23 mouse cellular contexts compared by ENCODE assay signal in the genomic region with DNA sequence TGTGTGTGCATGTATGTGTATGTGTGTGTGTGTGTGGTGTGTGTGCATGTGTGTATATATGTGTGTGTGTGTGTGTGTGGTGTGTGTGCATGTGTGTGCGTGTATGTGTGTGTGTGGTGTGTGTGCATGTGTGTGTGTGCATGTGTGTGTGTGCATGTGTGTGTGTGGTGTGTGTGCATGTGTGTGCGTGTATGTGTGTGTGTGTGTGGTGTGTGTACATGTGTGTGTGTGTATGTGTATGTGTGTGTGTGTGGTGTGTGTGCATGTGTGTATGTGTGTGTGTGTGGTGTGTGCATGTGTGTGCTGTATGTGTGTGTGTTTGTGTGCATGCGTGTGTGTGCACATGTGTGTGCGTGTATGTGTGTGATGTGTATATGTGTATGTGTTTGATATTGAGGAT. TPM values are rescaled to one million over a fixed set of nuclear protein-coding genes. Genes with fewer than 3 reads are reported as not detected.
DNase-seq lines count a peak whose midpoint lies in the region; ATAC-seq and TF ChIP-seq lines count a peak whose summit lies in the region.
"Had no signal": no experiment of that assay in that cellular context is flagged by ENCODE, and none has a peak within 500 bp of the region (broad histone marks: within the 10 kb centered on the region; RNA-seq: fewer than 3 reads in every experiment).

No protein-coding gene starts in this region.

- no peak for TF ChIP-seq EP300 in MEL (IDR thresholded peaks at IDR 0.05; ENCODE audit: low read depth in 1 of 2, low read length in 2 of 2)

- H3K9me3 ChIP-seq in G1E (replicated peaks), result 0 out of 2 replicates have a peak, but pooled peaks cover 3% of the 10 kb centered on the region
- H3K9me3 ChIP-seq in MEL (replicated peaks; ENCODE audit: insufficient read depth, low read length), result no peaks in the 10 kb centered on the region

- H3K79me2 ChIP-seq in MEL (ENCODE audit: control insufficient read depth, insufficient read depth, low read length, poor library complexity), result no peaks in the 10 kb centered on the region

- H3K36me3 ChIP-seq in G1E (replicated peaks), result no peaks in the 10 kb centered on the region
- H3K36me3 ChIP-seq in MEL (ENCODE audit: control insufficient read depth in 1 of 2, insufficient read depth in 2 of 2, low read length in 2 of 2), result peaks cover 0 to 11% of the 10 kb centered on the region in 2 experiments; a peak in 2 of 4 replicates

- WGBS in cerebellum, adult 2 months, result 87% methylated on average over 4 of the region's 4 CpGs

- no peak for ATAC-seq in G1E (ENCODE audit: extremely low read depth, insufficient number of reproducible peaks, low FRiP score, poor library complexity, severe bottlenecking)
- no peak for ATAC-seq in activated CD4-positive, CD25-positive, alpha-beta regulatory T cell, adult 4 months
- ATAC-seq: CD4-positive, CD25-positive, alpha-beta regulatory T cell, adult 4 months; Patski had no signal

- H3K4me3 ChIP-seq in cerebellum, adult 2 months (replicated peaks; ENCODE audit: insufficient read depth, low read depth, low read length), result no peak overlapping the region
- H3K4me3 ChIP-seq in G1E (ENCODE audit: low read depth, low read length) (peak overlapping the region; percentile 16; the same call in 1 of the 2 replicates), MEL (ENCODE audit: control insufficient read depth in 1 of 2, insufficient read depth in 1 of 2, low read depth in 2 of 2, low read length in 2 of 2) (no peak overlapping the region)
- H3K4me3 ChIP-seq in embryonic fibroblast, embryonic 13.5 days (ENCODE audit: insufficient read depth, low read length), result no peak overlapping the region
- H3K4me3 ChIP-seq in gastrocnemius, adult 2 months, result no peak overlapping the region

- H3K4me1 ChIP-seq in cerebellum, adult 2 months (ENCODE audit: control insufficient read depth, insufficient read depth, low read length), result peaks cover 7% of the 10 kb centered on the region; the same call in 1 of the 2 replicates
- H3K4me1 ChIP-seq in G1E (ENCODE audit: insufficient read depth, low read depth, low read length), result peaks cover 5% of the 10 kb centered on the region; the same call in 1 of the 2 replicates
- peaks cover 4 to 8% of the 10 kb centered on the region in 2 experiments for H3K4me1 ChIP-seq in MEL (ENCODE audit: control insufficient read depth in 1 of 2, insufficient read depth in 2 of 2, low read length in 2 of 2)
- no peaks in the 10 kb centered on the region for H3K4me1 ChIP-seq in embryonic fibroblast, embryonic 13.5 days (ENCODE audit: control insufficient read depth, insufficient read depth, low read length)

- TF ChIP-seq RAD21 in MEL (IDR thresholded peaks at IDR 0.05; ENCODE audit: low read depth, low read length), result no peak

- H3K9ac ChIP-seq in MEL (ENCODE audit: control insufficient read depth, low read depth, low read length, poor library complexity, severe bottlenecking), result no peak overlapping the region

- no peak for TF ChIP-seq POLR2A in cerebellum, adult 2 months (IDR thresholded peaks at IDR 0.05; ENCODE audit: borderline replicate concordance, insufficient read depth, low read length)
- no peak for TF ChIP-seq POLR2A in MEL (IDR thresholded peaks at IDR 0.05; ENCODE audit: control insufficient read depth in 1 of 2, insufficient read depth in 1 of 2, low read depth in 1 of 2, low read length in 2 of 2, poor library complexity in 1 of 2)
- 0 out of 2 replicates have a peak, but pooled peaks have one; percentile 18 for TF ChIP-seq POLR2A in embryonic fibroblast, embryonic 13.5 days (IDR thresholded peaks at IDR 0.05; ENCODE audit: low read depth, low read length)

- intact Hi-C loops in gastrocnemius, adult 2 months (cut with DNase I), result no loop called here

- no peak overlapping the region for H3K27ac ChIP-seq in cerebellum, adult 2 months (ENCODE audit: insufficient read depth, low read length)
- H3K27ac ChIP-seq in MEL (ENCODE audit: control insufficient read depth, low read depth, low read length), result no peak overlapping the region
- no peak overlapping the region for H3K27ac ChIP-seq in embryonic fibroblast, embryonic 13.5 days (ENCODE audit: insufficient read depth, low read length)
- no peak overlapping the region for H3K27ac ChIP-seq in gastrocnemius, adult 2 months

- TF ChIP-seq CTCF in cerebellum, adult 2 months (IDR thresholded peaks at IDR 0.05; ENCODE audit: borderline replicate concordance, insufficient read depth, low read depth, low read length), result 0 out of 2 replicates have a peak, but pooled peaks have one; percentile 12
- TF ChIP-seq CTCF in G1E (IDR thresholded peaks at IDR 0.05; ENCODE audit: low read depth, low read length) (no peak), MEL (IDR thresholded peaks at IDR 0.05 in 2 of 3, conservative IDR thresholded peaks at IDR 0.05 in 1 of 3; ENCODE audit: control insufficient read depth in 1 of 3, insufficient read depth in 1 of 3, low read depth in 2 of 3, low read length in 3 of 3, poor library complexity in 1 of 3, severe bottlenecking in 1 of 3) (no peak)
- TF ChIP-seq CTCF in embryonic fibroblast, embryonic 13.5 days (IDR thresholded peaks at IDR 0.05; ENCODE audit: borderline replicate concordance, insufficient read depth, low read length), result peak; percentile 5; the same call in 1 of the 2 replicates
- no peak for TF ChIP-seq CTCF in gastrocnemius, adult 2 months (IDR thresholded peaks at IDR 0.05)

- DNase-seq in cerebellum, adult 2 months, result no peak
- no peak for DNase-seq in cerebellum, postnatal 36 days
- DNase-seq in G1E (ENCODE audit: low spot score) (no peak), MEL (ENCODE audit: low read depth, low spot score) (no peak)
- DNase-seq in gastrocnemius, adult 2 months, result no peak
- no peak for DNase-seq in adrenal gland, postnatal 14 days
- DNase-seq: adrenal gland, adult 2 months; adrenal gland, adult 8-10 months; adrenal gland, postnatal 10 days; adrenal gland, postnatal 25 days; adrenal gland, postnatal 36 days; B cell, adult 2 months; cerebellum, adult 11 months; cerebellum, adult 11-12 months; cerebellum, adult 18-20 months; cerebellum, adult 8-10 months; cerebellum, adult 9-10 months; cerebellum, adult 9-11 months had no signal

- no peaks in the 10 kb centered on the region for H3K27me3 ChIP-seq in cerebellum, adult 2 months (ENCODE audit: control insufficient read depth, insufficient read depth, low read length)
- H3K27me3 ChIP-seq in G1E (ENCODE audit: insufficient read depth, low read length) (peaks cover 4% of the 10 kb centered on the region; the same call in 1 of the 2 replicates), MEL (ENCODE audit: control insufficient read depth in 1 of 2, insufficient read depth in 2 of 2, low read length in 2 of 2) (no peaks in the 10 kb centered on the region)
- H3K27me3 ChIP-seq: CH12.LX had no signal

TF ChIP-seq in MEL, 35 proteins besides CTCF, POLR2A, EP300 and RAD21:
- TF ChIP-seq MAZ (IDR thresholded peaks at IDR 0.05; ENCODE audit: low read depth, low read length) (no peak), POLR2AphosphoS5 (IDR thresholded peaks at IDR 0.05; ENCODE audit: borderline replicate concordance, low read depth, low read length) (peak; percentile 71; the same call in 1 of the 2 replicates), NELFE (IDR thresholded peaks at IDR 0.05; ENCODE audit: low read depth, low read length) (no peak), USF1 (IDR thresholded peaks at IDR 0.05; ENCODE audit: low read depth, low read length) (no peak), ZMIZ1 (IDR thresholded peaks at IDR 0.05; ENCODE audit: low read depth, low read length) (no peak), ETS1 (IDR thresholded peaks at IDR 0.05; ENCODE audit: low read depth, low read length) (no peak), BHLHE40 (IDR thresholded peaks at IDR 0.05; ENCODE audit: borderline replicate concordance, low read depth, low read length) (no peak)
TF ChIP-seq in MEL: peak in this region for 1.

RNA-seq across cellular contexts. Expression of gene Paqr9, which starts 14.9 kb away (rescaled TPM):
- 18.5 and 19.8 TPM in 2 replicates for polyA plus RNA-seq in cerebellum, adult 2 months (2012; rRNA removed)
- total RNA-seq in G1E (2014; fragmentation: Nextera tagmentation), result 6.8 TPM in 1 of 2 replicates, not detected in the other
- total RNA-seq in G1E (2017), result 0.06 and 0.11 TPM in 2 replicates
- polyA plus RNA-seq in G1E (2012), result not detected in 2 replicates
- total RNA-seq in MEL (2012; rRNA removed), result 13.4 and 18.0 TPM in 2 replicates
- 10 to 100 TPM; 24.8 to 46.0 TPM for polyA plus RNA-seq in MEL (2012; ENCODE audit: insufficient read depth in 1 of 2, insufficient read length in 2 of 2, low read depth in 1 of 2, low replicate concordance in 2 of 2, missing spikeins in 1 of 2)
- polyA plus RNA-seq in embryonic fibroblast, embryonic 13.5 days (2011; ENCODE audit: insufficient read length, low read depth, missing spikeins), result not detected in 2 replicates
- polyA plus RNA-seq in activated CD4-positive, CD25-positive, alpha-beta regulatory T cell, adult 4 months (2017; shearing (Covaris generic)), result under 1 TPM in 1 of 2 experiments, not detected in 1; 0.06 TPM
- total RNA-seq in gastrocnemius, adult 2 months (2021), result 1 to 10 TPM; 1.9 to 5.0 TPM
- 9.8 and 20.8 TPM in 2 replicates for total RNA-seq in adrenal gland, postnatal 14 days (2021)
- total RNA-seq: CH12.LX had no signal

RNA-seq across cellular contexts. Expression of gene U2surp, which starts 32.8 kb away (rescaled TPM):
- 28.4 and 30.8 TPM in 2 replicates for polyA plus RNA-seq in cerebellum, adult 2 months (2012; rRNA removed)
- total RNA-seq in G1E (2014; fragmentation: Nextera tagmentation), result 194 and 222 TPM in 2 replicates
- total RNA-seq in G1E (2017), result 205 and 232 TPM in 2 replicates
- polyA plus RNA-seq in G1E (2012), result 7.2 and 14.1 TPM in 2 replicates
- 69.0 and 70.8 TPM in 2 replicates for total RNA-seq in MEL (2012; rRNA removed)
- polyA plus RNA-seq in MEL (2012; ENCODE audit: insufficient read depth in 1 of 2, insufficient read length in 2 of 2, low read depth in 1 of 2, low replicate concordance in 2 of 2, missing spikeins in 1 of 2), result 100 to 1,000 TPM in 1 of 2 experiments, 10 to 100 TPM in 1; 72.1 to 244 TPM
- polyA plus RNA-seq in embryonic fibroblast, embryonic 13.5 days (2011; ENCODE audit: insufficient read length, low read depth, missing spikeins), result 79.2 and 87.4 TPM in 2 replicates
- 100 to 1,000 TPM; 173 to 228 TPM for polyA plus RNA-seq in activated CD4-positive, CD25-positive, alpha-beta regulatory T cell, adult 4 months (2017; shearing (Covaris generic))
- 10 to 100 TPM; 25.0 to 32.5 TPM for total RNA-seq in gastrocnemius, adult 2 months (2021)
- 62.2 and 63.0 TPM in 2 replicates for total RNA-seq in adrenal gland, postnatal 14 days (2021)

Comparison
In these comparisons a context has a peak if more than half of its experiments do, and no peak if none do; other contexts are left out.
1. CTCF ChIP-seq: peak in cerebellum, adult 2 months (single experiment) and embryonic fibroblast, embryonic 13.5 days (single experiment); none in G1E (single experiment), MEL (0 of 3) and gastrocnemius, adult 2 months (single experiment).
2. RNA of gene Paqr9, which starts 14.9 kb away (polyA plus RNA-seq): 24.8 to 46.0 TPM in MEL and 18.5 to 19.8 TPM in cerebellum, adult 2 months; 0.06 TPM in activated CD4-positive, CD25-positive, alpha-beta regulatory T cell, adult 4 months, not detected in embryonic fibroblast, embryonic 13.5 days and not detected in G1E; every median in the first group is over 10 times any median in the second.